Mouse (Mus musculus): ENCODE data around the gene Polr2e. TPM values are rescaled to one million over a fixed set of nuclear protein-coding genes. Genes with fewer than 3 reads are reported as not detected.

Gene Polr2e
- polyA plus RNA-seq, 1 experiment from 2014 or later, result 141 TPM

DNA sequence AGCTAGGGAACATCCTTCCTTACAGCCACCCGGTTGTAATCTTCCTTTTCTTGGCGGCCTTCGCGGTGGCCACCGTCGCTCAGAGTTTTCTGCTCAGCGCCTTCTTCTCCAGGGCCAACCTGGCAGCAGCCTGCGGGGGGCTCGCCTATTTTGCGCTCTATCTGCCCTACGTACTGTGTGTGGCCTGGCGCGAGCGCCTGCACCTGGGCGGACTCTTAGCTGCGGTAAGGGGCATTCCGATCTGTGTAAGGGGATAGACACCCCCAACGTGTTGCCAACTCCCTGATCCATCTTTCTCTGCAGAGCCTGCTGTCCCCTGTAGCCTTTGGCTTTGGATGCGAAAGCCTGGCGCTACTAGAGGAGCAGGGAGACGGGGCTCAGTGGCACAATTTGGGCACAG is 36.8 kb downstream of the Polr2e start:
- H3K4me2 ChIP-seq (ENCODE audit: low read length), result no peak overlapping the region
- no peaks in the 10 kb centered on the region for H3K36me3 ChIP-seq (ENCODE audit: control insufficient read depth, insufficient read depth, low read length)
- H3K27ac ChIP-seq (ENCODE audit: low read depth, low read length), result no peak overlapping the region
- no peak overlapping the region for H3K4me3 ChIP-seq (ENCODE audit: low read length)
- 30% methylated on average over 21 of the region's 21 CpGs for WGBS
- H3K9me3 ChIP-seq (ENCODE audit: control insufficient read depth, low read length), result no peaks in the 10 kb centered on the region
- no peak overlapping the region for H3K9ac ChIP-seq (ENCODE audit: low read depth, low read length)
- ATAC-seq, result no peak
- H3K27me3 ChIP-seq (replicated peaks; ENCODE audit: control insufficient read depth, insufficient read depth, low read length), result peaks cover 3% of the 10 kb centered on the region
- H3K4me1 ChIP-seq (ENCODE audit: control insufficient read depth, insufficient read depth, low read depth, low read length), result peaks cover 5% of the 10 kb centered on the region

DNA sequence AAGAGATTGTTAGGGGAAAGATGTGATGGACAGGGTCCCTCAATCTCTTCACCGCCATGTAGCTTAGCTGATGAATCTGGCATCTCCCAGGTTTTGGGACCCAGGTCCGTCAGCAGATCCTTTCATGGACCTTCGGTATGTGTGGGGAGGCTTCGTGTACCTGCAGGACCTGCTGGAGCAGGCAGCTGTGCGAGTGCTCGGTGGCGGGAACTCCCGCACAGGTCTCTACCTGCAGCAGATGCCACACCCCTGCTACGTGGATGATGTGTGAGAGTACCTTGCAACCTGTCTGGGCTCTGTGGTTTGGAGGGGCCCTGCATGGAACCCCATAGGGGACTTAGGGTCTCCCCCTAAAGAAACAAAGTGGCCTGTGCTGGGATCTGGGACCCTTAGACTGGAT is 37.6 kb downstream of the Polr2e start:
- Histone ChIP-seq H3K4me3 (ENCODE audit: low read length) (no peak overlapping the region), H3K27me3 (replicated peaks; ENCODE audit: control insufficient read depth, insufficient read depth, low read length) (peaks cover 3% of the 10 kb centered on the region), H3K9ac (ENCODE audit: low read depth, low read length) (no peak overlapping the region), H3K4me2 (ENCODE audit: low read length) (no peak overlapping the region), H3K36me3 (ENCODE audit: control insufficient read depth, insufficient read depth, low read length) (no peaks in the 10 kb centered on the region), H3K4me1 (ENCODE audit: control insufficient read depth, insufficient read depth, low read depth, low read length) (peaks cover 13% of the 10 kb centered on the region), H3K9me3 (ENCODE audit: control insufficient read depth, low read length) (no peaks in the 10 kb centered on the region), H3K27ac (ENCODE audit: low read depth, low read length) (no peak overlapping the region)
- WGBS, result 83% methylated on average over 9 of the region's 9 CpGs
- ATAC-seq, result no peak

DNA sequence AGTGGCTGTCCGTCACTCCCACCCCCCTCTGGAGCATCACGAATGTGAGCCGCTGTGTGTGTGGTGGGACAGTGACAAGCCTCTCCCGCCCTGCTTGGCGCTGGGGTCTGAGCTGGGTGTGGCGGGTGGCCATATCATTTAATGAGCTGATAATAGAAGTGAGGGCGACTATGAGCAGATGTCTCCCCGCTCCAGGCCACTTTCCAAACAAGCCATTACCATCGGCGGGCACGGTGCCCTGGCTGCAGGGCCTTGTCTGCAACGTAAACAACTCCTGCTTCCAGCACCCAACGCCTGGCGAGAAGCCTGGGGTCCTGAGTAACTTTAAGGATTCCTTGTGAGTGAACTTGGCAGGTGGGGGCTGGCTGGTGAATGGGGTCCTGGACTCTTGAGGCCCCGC is 41.8 kb downstream of the Polr2e start:
- peak overlapping the region; percentile 53 for H3K4me3 ChIP-seq (ENCODE audit: low read length)
- H3K27ac ChIP-seq (ENCODE audit: low read depth, low read length), result peak overlapping the region; percentile 54; the same call in 1 of the 2 replicates
- H3K27me3 ChIP-seq (replicated peaks; ENCODE audit: control insufficient read depth, insufficient read depth, low read length), result peaks cover 3% of the 10 kb centered on the region
- peak; percentile 12; the same call in 1 of the 2 replicates for ATAC-seq
- 5% methylated on average over 15 of the region's 15 CpGs for WGBS
- H3K9ac ChIP-seq (ENCODE audit: low read depth, low read length), result peak overlapping the region; percentile 66
- no peaks in the 10 kb centered on the region for H3K9me3 ChIP-seq (ENCODE audit: control insufficient read depth, low read length)
- peaks cover 18% of the 10 kb centered on the region for H3K4me1 ChIP-seq (ENCODE audit: control insufficient read depth, insufficient read depth, low read depth, low read length)
- no peaks in the 10 kb centered on the region for H3K36me3 ChIP-seq (ENCODE audit: control insufficient read depth, insufficient read depth, low read length)
- peak overlapping the region; percentile 88 for H3K4me2 ChIP-seq (ENCODE audit: low read length)

DNA sequence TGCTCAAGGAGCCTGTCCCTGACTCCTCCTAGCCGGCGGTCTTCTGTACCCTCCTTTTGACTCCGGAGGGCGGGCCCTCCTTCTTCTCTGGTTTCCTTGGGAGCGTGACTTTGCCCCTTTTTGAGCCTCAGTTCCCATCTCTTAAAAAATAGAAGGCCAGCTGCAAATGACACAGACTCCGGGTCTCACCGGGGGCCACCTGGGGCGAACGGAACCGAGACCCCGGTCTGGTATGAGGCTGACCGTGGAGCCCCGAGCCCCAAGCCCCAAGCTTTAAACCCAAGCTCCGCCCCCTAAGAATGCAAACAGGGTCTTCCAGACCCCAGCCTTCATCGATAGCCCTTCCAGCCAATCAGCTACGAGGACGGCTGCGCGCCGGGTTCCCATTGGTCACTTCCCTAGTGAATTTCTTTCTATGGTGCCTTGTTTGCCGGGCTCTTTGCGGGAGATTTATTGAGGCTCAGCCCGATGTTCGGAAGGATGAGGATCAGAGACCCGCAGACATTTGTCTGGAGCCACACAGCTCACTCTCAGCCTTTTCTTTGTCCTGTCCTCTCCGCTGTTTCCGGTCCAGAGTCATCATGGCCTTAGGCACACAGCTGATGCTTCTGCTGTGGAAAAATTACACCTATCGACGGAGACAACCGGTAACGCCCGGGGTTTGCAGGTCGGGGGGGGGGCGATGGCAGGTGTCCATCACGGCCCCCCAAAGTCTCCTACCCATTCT is 42.4 kb downstream of the Polr2e start:
- WGBS, result 1% methylated on average over 35 of the region's 35 CpGs

DNA sequence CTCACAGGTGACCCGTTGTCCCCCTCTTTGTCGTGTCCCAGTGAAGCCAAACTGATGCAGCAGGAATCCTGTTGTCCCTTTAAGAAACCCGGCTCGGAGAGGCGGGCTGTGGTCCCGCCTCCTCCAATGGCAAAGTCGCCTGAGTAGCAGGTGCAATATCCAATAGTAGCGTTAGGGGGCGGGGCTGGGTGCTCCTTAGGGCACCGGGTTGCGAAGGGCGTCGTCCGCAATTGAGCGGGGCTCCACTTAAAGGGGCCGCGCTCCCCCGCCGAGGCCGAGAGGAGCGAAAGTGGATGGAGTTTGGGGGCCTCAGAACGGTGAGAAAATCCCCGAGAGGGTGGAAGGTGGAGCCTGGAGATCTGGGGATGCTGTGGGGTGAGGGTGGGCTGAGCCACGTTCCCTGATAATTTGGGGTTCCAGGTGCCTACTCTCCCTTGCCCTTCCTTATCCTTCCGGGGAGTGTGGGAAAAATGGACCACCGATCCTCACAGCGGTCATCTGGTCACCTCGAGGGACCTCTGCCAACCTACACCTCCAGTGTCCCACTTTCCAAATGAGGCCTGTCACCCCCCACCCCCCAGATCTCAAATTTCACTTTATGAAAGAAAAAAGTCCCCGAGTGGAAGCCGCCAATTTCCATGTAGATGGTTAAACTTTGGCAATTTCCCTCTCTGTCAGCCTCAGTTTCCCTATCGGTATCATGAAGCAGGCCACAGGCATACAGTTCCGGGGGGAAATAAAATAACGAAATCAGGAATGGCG is 43.1 kb downstream of the Polr2e start, which contains the start of gene Abca7:
Gene Abca7 (plus strand): TSS at position 223 of the 762 bp plus-strand sequence.
- peak within 1 kb of the TSS; percentile 70 for H3K27ac ChIP-seq (ENCODE audit: low read depth, low read length)
- peak within 1 kb of the TSS; percentile 66 for H3K9ac ChIP-seq (ENCODE audit: low read depth, low read length)
- peak; percentile 93 for ATAC-seq
- H3K36me3 ChIP-seq (ENCODE audit: control insufficient read depth, insufficient read depth, low read length), result no peaks in the 10 kb centered on the region
- H3K4me2 ChIP-seq (ENCODE audit: low read length), result peak within 1 kb of the TSS; percentile 88
- peaks cover 18% of the 10 kb centered on the region for H3K4me1 ChIP-seq (ENCODE audit: control insufficient read depth, insufficient read depth, low read depth, low read length)
- peak within 1 kb of the TSS; percentile 53 for H3K4me3 ChIP-seq (ENCODE audit: low read length)
- H3K27me3 ChIP-seq (replicated peaks; ENCODE audit: control insufficient read depth, insufficient read depth, low read length), result no peaks in the 10 kb centered on the region; the same call in none of the 2 replicates
- WGBS, result under 1% methylated on average over 34 of the region's 34 CpGs
- peaks cover 3% of the 10 kb centered on the region for H3K9me3 ChIP-seq (ENCODE audit: control insufficient read depth, low read length)

More for the DNA sequence above, 42.4 kb downstream of the Polr2e start:
- Histone ChIP-seq H3K4me1 (ENCODE audit: control insufficient read depth, insufficient read depth, low read depth, low read length) (peaks cover 18% of the 10 kb centered on the region), H3K4me2 (ENCODE audit: low read length) (peak overlapping the region; percentile 88), H3K9me3 (ENCODE audit: control insufficient read depth, low read length) (no peaks in the 10 kb centered on the region), H3K9ac (ENCODE audit: low read depth, low read length) (peak overlapping the region; percentile 66), H3K27ac (ENCODE audit: low read depth, low read length) (peak overlapping the region; percentile 54; the same call in 1 of the 2 replicates), H3K4me3 (ENCODE audit: low read length) (peak overlapping the region; percentile 53), H3K36me3 (ENCODE audit: control insufficient read depth, insufficient read depth, low read length) (no peaks in the 10 kb centered on the region), H3K27me3 (replicated peaks; ENCODE audit: control insufficient read depth, insufficient read depth, low read length) (peaks cover 3% of the 10 kb centered on the region)
- ATAC-seq, result peak; percentile 75

DNA sequence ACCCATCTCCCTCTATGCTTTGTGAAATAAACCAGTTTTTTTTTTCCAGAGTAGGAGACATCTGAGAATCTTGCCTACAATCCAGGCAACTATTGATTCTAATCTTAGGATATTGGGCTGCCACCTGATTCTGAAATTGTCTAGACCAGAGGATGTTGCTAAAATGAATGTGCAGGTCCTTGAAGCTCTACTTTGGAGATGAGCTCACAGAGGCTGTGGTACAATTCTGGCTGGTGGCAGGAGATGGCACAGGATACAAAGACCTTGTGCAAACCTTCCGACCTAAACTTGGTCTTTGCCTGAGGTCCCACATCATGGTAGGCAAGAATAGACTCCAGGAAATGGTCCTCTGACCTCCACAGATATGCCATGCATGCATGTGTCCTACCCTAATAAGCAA is 44.0 kb downstream of the Polr2e start:
- ATAC-seq, result no peak
- H3K4me2 ChIP-seq (ENCODE audit: low read length), result peak overlapping the region; percentile 88
- H3K36me3 ChIP-seq (ENCODE audit: control insufficient read depth, insufficient read depth, low read length), result no peaks in the 10 kb centered on the region
- H3K27me3 ChIP-seq (replicated peaks; ENCODE audit: control insufficient read depth, insufficient read depth, low read length), result no peaks in the 10 kb centered on the region; the same call in 1 of the 2 replicates
- no peak overlapping the region; the same call in 1 of the 2 replicates for H3K4me3 ChIP-seq (ENCODE audit: low read length)
- peaks cover 18% of the 10 kb centered on the region for H3K4me1 ChIP-seq (ENCODE audit: control insufficient read depth, insufficient read depth, low read depth, low read length)
- no peak overlapping the region for H3K9ac ChIP-seq (ENCODE audit: low read depth, low read length)
- peaks cover 6% of the 10 kb centered on the region for H3K9me3 ChIP-seq (ENCODE audit: control insufficient read depth, low read length)
- WGBS, result 89% methylated on average over 1 of the region's 1 CpGs
- no peak overlapping the region for H3K27ac ChIP-seq (ENCODE audit: low read depth, low read length)

DNA sequence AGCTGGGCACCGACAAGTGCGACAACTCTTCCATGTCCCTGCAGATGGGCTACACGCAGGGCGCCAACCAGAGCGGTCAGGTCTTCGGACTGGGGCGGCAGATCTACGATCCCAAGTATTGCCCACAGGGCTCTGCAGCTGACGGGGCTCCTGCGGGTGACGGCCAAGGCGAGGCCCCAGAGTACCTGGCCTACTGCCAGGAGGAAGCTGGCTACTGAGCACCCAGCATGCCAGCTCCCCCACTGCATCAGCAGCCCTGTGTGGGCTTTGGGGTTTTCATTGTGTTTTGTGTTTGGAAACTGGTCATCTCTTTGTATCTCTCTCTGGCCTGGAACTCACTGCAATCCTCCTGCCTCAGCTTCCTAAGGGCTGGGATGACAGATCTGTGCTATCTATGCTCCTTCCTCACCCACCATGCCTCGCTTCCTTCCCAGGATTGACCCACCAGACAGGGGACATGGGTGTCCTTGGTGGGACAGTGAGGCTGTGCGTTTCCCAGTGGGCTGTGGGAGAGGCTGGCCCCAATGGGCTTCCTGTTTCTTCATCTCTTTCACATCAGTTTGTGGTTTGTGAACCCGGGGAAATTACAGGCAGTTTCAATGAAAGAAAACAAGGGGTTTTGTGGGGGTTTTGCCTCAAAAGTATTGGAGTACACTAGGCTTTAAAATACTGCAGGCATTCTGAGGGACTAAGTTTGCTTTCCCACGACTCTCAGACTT is 45.0 kb downstream of the Polr2e start:
- Histone ChIP-seq H3K4me2 (ENCODE audit: low read length) (no peak overlapping the region), H3K9me3 (ENCODE audit: control insufficient read depth, low read length) (peaks cover 6% of the 10 kb centered on the region), H3K4me3 (ENCODE audit: low read length) (no peak overlapping the region), H3K27ac (ENCODE audit: low read depth, low read length) (no peak overlapping the region), H3K27me3 (replicated peaks; ENCODE audit: control insufficient read depth, insufficient read depth, low read length) (peaks cover 5% of the 10 kb centered on the region), H3K9ac (ENCODE audit: low read depth, low read length) (no peak overlapping the region), H3K36me3 (ENCODE audit: control insufficient read depth, insufficient read depth, low read length) (no peaks in the 10 kb centered on the region), H3K4me1 (ENCODE audit: control insufficient read depth, insufficient read depth, low read depth, low read length) (peaks cover 18% of the 10 kb centered on the region)
- WGBS, result 85% methylated on average over 16 of the region's 16 CpGs
- ATAC-seq, result no peak

DNA sequence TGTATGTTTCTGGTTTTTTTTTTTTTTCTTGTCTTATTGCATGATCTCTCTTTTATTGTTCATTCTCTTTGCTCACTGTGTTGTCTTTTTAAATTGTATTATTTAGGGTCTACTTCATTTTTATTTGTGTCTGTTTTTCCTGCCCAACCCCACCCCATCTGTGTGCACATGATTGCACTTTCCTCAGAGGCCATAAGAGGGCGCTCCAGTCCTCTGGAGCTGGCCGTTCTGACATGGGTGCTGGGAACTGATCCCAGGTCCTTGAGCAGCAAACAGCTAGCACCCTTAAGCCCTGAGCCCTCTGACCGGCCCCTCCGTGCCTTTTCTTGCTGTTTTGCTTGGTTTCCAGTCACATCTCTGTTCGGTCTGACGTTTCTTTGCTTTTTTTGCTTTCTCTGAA is 48.0 kb downstream of the Polr2e start:
- H3K27me3 ChIP-seq (replicated peaks; ENCODE audit: control insufficient read depth, insufficient read depth, low read length), result peaks cover 24% of the 10 kb centered on the region
- 85% methylated on average over 6 of the region's 6 CpGs for whole genome bisulfite sequencing
- ATAC-seq, result no peak
- H3K27ac ChIP-seq (ENCODE audit: low read depth, low read length), result no peak overlapping the region
- no peak overlapping the region for H3K4me3 ChIP-seq (ENCODE audit: low read length)
- H3K4me1 ChIP-seq (ENCODE audit: control insufficient read depth, insufficient read depth, low read depth, low read length), result peaks cover 8% of the 10 kb centered on the region
- no peak overlapping the region for H3K4me2 ChIP-seq (ENCODE audit: low read length)
- peaks cover 6% of the 10 kb centered on the region for H3K9me3 ChIP-seq (ENCODE audit: control insufficient read depth, low read length)
- no peak overlapping the region for H3K9ac ChIP-seq (ENCODE audit: low read depth, low read length)
- no peaks in the 10 kb centered on the region for H3K36me3 ChIP-seq (ENCODE audit: control insufficient read depth, insufficient read depth, low read length)

Measured in hindbrain, embryonic 16.5 days (tissue).